Mouse (Mus musculus): ENCODE results near the gene Cd81. TPM values are rescaled to one million over a fixed set of nuclear protein-coding genes. Genes with fewer than 3 reads are reported as not detected.

Gene Cd81
- polyA plus RNA-seq, 1 experiment from 2014 or later = 105 TPM

DNA sequence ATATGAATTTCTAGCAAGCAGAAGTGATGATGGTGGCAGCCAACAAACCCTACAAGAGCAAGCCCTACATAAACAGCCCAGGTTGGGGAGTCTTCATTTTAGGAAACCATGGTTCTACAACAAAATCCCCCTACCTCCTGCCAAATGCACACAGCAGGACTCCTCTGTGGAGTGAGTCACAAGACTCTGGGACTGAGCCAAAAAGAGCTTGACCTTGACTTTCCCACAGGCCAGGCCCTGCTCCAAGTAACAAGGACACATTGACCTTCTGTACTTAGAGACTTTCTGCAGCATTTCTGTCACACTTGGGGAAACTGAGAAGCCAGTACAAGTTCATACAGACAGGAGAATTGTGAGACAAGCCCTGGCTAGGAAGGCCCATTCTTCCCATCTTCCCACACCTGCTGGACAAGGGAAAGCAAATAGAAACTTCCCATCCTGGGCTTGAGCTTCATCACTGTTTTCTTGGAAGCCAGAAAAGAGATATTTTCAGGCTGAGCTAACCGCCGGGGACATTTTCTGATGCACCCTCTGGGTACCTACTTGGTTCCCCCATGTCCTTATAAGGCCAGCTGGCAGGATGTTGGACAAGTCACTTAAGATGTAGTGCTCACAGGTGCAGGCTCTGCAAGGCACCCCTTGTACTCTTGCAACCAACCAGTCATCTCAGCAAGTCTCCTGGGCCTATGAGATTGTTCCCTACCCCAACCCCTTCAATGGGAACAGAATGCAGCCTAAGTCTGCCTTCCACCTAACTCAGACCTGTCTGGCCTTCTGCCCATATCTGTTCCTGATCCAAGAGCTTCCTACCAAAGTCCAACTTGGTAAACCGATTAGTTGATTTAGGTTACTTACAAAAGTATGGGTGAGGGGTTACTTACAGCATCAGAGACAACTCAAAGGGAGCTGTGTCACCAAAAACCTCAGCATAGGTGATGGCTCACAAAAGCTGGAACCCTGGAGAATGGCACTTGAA is 2.4 kb upstream of the Cd81 start:
- H3K79me2 ChIP-seq (ENCODE audit: inconsistent target) = peaks cover 20% of the 10 kb centered on the region
- H3K27ac ChIP-seq = no peak overlapping the region
- no peak overlapping the region for H3K4me3 ChIP-seq (ENCODE audit: inconsistent target)
- no peaks in the 10 kb centered on the region for H3K36me3 ChIP-seq (ENCODE audit: inconsistent target)
- 96% methylated on average over 3 of the region's 3 CpGs for WGBS (ENCODE audit: missing documents)

DNA sequence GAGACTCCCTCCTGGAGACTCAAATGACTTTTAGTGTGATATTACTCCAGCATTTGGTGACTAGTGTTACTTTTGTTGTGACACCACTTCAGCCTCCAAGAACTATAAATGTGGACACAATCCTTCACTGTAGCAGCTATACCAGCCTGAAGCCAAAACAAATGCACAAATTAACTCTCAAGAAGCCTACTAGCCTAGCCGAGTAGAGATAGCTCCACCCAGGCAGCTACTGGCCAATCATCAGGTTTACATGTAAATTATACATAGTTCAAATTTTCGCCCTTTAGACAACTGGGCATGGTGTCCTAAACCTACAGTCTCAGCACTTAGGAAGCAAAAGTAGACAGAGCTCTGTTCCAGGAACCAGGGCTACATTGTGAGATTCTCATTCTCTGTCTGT is 1.2 kb upstream of the Cd81 start:
- no peak overlapping the region for H3K27ac ChIP-seq
- no peak overlapping the region for H3K4me3 ChIP-seq (ENCODE audit: inconsistent target)
- H3K36me3 ChIP-seq (ENCODE audit: inconsistent target) = no peaks in the 10 kb centered on the region
- peaks cover 32% of the 10 kb centered on the region for H3K79me2 ChIP-seq (ENCODE audit: inconsistent target)
- WGBS (ENCODE audit: missing documents) = 73% methylated on average over 2 of the region's 2 CpGs

DNA sequence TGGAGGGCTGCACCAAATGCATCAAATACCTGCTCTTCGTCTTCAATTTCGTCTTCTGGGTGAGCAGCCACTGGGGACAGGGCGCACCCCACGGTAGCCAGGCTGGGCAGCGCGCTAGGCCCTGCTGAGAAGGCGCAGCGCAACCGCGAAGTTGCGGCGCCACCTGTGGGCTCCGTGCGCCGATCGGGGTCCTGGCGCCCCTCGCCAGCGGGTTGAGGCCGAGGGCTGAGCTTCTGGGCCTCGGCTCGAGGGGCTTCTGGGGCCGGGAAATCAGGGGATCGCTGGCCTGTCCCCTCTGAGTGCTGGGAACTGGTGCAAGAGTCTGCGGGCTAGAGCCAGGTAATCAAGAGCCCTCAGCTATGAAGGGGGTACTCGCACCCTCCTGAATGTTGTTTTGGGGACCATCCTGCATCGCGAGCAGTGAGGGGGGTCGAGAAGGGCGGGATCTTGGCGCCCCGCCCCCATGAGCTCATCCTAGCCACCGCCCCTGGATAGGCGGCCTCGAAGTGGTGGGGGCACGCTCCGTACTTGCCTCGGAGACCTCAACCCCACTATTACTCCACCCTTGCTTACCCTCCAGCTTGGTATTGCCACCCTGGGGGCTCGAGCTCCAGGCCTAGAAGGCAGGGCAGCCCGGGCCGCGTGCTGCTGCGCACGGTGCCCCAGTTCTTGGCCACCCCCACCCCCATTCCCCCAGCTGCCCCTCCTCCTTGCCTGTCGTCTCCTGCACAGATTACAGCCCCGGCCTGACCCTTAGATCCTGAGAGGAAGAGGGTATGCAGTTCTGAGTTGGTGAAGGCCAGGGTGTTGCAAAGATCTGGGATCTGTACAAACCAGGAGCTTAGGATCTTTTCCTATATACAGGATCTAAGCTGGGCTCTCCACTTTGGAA is 715 bp downstream of the Cd81 start:
- Histone ChIP-seq H3K4me3 (ENCODE audit: inconsistent target) (peak overlapping the region; percentile 69), H3K79me2 (ENCODE audit: inconsistent target) (peaks cover 51% of the 10 kb centered on the region), H3K27ac (peak overlapping the region; percentile 61), H3K36me3 (ENCODE audit: inconsistent target) (no peaks in the 10 kb centered on the region)
- 2% methylated on average over 46 of the region's 46 CpGs for WGBS (ENCODE audit: missing documents)

DNA sequence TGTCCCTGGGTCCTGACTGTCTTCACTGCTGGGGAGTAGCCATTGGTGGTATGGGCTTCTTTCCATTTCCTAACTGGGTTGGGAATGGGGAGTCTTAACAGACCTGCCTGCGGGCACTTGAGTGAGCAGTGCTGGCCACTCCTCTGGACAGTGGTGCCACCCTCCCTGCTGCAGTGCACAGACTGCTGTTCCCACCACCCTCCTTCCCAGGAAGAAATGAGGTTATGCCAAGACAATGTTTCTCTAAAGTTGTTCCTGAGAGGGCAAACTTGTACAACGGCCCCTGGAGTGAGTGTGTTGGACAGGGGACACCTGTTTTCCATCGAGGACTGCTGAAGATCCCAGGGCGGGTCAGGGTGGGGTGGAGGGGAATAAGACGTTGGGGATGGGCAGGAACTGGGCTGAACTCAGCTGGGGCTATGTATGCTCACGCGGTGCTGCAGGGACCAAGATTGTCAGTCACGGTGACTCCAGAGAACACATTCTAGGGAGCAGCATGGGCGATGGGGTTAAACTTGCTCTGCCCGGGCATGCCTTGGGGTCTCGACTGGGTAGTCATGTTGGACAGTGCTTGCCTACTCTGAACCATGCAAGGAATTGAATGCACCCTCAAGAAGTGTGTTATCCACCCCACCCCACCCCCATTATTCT is 1.5 kb downstream of the Cd81 start:
- Histone ChIP-seq H3K36me3 (ENCODE audit: inconsistent target) (no peaks in the 10 kb centered on the region), H3K79me2 (ENCODE audit: inconsistent target) (peaks cover 57% of the 10 kb centered on the region), H3K27ac (peak overlapping the region; percentile 44), H3K4me3 (ENCODE audit: inconsistent target) (peak overlapping the region; percentile 69)
- WGBS (ENCODE audit: missing documents) = 41% methylated on average over 11 of the region's 11 CpGs

DNA sequence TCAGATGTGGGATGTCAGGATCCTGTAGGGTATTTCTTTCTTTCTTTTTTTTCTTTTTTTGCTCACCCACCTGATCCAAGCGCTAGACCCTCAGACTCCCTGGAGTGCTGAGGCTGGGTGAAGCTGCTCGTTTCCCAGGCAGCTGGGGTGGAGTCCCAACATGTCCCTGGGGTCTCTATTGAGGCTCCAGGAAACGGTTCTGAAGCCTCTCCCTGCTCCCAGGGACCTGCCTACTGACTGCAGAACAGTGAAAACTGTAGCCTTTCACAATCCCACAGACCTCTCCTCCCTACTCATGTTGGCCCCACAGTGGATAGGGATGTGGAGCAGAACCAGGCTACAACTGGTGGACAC is 2.0 kb downstream of the Cd81 start:
- Histone ChIP-seq H3K36me3 (ENCODE audit: inconsistent target) (no peaks in the 10 kb centered on the region), H3K27ac (peak overlapping the region; percentile 44), H3K4me3 (ENCODE audit: inconsistent target) (peak overlapping the region; percentile 69), H3K79me2 (ENCODE audit: inconsistent target) (peaks cover 57% of the 10 kb centered on the region)
- 61% methylated on average over 3 of the region's 3 CpGs for WGBS (ENCODE audit: missing documents)

DNA sequence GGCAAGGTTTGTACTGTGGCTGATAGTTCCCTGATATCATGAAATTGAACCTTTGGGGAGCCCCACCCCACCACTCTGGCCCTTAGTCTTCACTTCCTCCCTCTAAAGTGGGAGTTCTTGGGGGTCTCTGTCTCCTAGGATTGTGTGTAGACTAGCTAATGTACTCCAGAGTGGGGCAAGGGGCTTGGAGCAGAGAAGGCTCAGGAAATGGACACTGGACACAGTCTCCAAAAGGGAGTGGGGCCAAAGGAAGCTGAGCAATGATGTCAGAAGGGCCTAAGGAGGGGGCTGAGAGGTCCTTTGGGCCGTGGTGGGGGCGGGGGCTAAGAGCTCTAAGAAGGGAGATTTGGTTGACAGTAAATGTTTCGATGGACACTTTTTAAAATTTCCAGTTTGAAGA is 2.5 kb downstream of the Cd81 start:
- Histone ChIP-seq H3K27ac (peak overlapping the region; percentile 44), H3K36me3 (ENCODE audit: inconsistent target) (no peaks in the 10 kb centered on the region), H3K4me3 (ENCODE audit: inconsistent target) (no peak overlapping the region; the same call in 1 of the 2 replicates), H3K79me2 (ENCODE audit: inconsistent target) (peaks cover 62% of the 10 kb centered on the region)
- WGBS (ENCODE audit: missing documents) = 63% methylated on average over 3 of the region's 3 CpGs

DNA sequence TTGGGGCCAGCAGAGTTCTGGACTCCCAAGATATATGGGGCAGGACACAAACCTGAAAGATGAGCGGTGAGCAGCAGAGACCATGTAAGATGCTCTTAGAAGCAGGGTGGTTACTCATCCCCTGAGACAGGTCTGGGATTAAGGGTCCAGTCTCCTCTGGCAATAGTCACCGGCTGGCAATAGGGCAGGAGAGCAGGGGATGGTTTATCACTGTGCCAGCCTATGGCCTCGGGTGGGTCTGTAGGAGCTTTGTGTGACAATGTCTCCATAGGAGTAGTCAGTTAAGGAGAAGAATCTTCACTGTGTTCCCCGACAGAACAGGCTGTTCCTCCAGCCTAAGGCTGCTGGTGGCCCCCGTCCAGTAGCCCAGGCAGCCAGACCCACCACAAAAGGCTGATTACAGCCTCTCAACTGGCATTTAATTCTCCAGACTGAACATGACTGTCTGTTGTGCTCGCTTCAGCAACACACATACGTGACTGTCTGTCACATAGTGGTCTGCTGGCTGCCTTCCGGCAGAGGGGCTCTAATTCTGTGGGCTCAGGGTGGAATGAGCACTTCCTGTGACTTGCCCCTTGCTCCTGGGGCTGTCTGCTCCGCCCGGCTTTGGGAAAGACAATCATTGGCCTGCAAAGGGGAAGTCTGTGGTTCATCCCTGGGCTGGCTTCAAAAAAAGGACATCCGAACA is 3.1 kb downstream of the Cd81 start:
- Histone ChIP-seq H3K36me3 (ENCODE audit: inconsistent target) (no peaks in the 10 kb centered on the region), H3K4me3 (ENCODE audit: inconsistent target) (no peak overlapping the region), H3K79me2 (ENCODE audit: inconsistent target) (peaks cover 68% of the 10 kb centered on the region), H3K27ac (peak overlapping the region; percentile 44)
- WGBS (ENCODE audit: missing documents) = 29% methylated on average over 9 of the region's 11 CpGs

DNA sequence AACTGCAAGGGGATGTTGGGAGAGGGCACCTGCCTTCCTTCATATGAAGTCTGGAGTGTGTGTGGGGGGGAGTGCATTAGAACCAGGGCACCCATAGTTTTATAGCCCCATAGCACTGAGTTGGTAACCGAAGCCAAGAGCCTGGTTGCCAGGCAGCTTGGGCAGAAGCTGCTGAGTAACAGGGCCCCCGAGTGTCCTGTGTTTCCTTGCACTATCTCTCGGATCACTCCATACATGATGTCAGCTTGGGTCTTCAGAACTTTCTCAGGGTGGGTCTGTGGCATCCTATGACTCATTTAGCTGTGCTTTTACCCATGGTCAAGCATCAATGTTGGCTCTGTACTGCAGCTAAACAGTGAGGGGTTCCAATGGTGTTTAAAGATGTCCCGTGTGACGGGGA is 4.5 kb downstream of the Cd81 start:
- Histone ChIP-seq H3K79me2 (ENCODE audit: inconsistent target) (peaks cover 82% of the 10 kb centered on the region), H3K27ac (peak overlapping the region; percentile 86), H3K4me3 (ENCODE audit: inconsistent target) (no peak overlapping the region), H3K36me3 (ENCODE audit: inconsistent target) (no peaks in the 10 kb centered on the region)
- WGBS (ENCODE audit: missing documents) = 63% methylated on average over 5 of the region's 5 CpGs

DNA sequence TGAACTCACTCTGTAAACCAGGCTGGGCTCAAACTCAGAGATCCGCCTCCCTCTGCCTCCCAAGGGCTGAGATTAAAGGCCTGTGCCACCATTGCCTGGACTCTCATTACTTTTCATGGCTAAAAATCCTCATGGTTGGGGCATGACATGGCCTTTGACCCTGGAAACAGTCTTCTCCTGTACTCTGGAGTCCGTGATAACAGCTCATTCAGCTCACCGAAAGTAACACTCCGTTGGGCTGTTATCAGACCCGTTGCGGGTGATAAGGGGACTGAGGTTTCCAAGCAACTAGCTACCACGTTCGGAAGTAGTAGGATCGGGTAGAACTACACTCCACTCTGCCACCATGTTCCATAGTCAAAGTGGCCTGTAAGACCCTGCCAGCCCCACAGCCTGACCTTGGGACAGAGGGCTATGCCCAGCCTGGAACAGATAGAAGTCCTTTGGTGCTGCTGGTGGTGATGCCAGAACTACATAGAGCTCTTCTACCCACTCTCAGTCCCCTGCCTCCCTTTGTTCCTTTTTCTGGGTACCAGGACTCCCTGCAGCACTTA is 5.2 kb downstream of the Cd81 start:
- H3K27ac ChIP-seq = peak overlapping the region; percentile 86
- H3K4me3 ChIP-seq (ENCODE audit: inconsistent target) = no peak overlapping the region
- peaks cover 86% of the 10 kb centered on the region for H3K79me2 ChIP-seq (ENCODE audit: inconsistent target)
- H3K36me3 ChIP-seq (ENCODE audit: inconsistent target) = no peaks in the 10 kb centered on the region
- 63% methylated on average over 9 of the region's 9 CpGs for WGBS (ENCODE audit: missing documents)

DNA sequence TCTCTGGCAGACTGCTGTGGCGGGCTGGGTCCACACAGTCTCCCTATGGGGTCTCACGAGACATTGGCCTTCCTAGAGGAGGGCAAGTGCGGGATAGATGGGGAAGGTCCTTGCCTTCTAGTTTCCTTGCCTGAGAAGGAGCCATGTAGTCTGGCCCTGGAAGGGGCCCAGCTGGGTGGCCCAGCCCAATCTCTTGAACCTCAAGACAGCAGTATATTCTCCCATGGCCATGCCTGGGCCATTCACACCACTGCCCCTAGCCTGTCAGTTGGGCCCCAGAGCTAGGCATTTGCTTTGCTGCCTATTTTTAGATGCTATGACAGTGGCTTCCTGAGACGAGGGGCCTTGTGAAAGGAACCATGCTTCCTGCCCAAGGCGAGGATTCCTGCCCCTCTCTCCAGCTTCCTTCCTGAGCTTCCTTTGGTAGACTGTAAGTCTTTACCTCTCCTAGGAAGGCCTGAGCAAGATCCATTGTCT is 5.7 kb downstream of the Cd81 start:
- Histone ChIP-seq H3K27ac (peak overlapping the region; percentile 86), H3K36me3 (ENCODE audit: inconsistent target) (no peaks in the 10 kb centered on the region), H3K4me3 (ENCODE audit: inconsistent target) (no peak overlapping the region), H3K79me2 (ENCODE audit: inconsistent target) (peaks cover 84% of the 10 kb centered on the region)
- WGBS (ENCODE audit: missing documents) = 35% methylated on average over 5 of the region's 5 CpGs

DNA sequence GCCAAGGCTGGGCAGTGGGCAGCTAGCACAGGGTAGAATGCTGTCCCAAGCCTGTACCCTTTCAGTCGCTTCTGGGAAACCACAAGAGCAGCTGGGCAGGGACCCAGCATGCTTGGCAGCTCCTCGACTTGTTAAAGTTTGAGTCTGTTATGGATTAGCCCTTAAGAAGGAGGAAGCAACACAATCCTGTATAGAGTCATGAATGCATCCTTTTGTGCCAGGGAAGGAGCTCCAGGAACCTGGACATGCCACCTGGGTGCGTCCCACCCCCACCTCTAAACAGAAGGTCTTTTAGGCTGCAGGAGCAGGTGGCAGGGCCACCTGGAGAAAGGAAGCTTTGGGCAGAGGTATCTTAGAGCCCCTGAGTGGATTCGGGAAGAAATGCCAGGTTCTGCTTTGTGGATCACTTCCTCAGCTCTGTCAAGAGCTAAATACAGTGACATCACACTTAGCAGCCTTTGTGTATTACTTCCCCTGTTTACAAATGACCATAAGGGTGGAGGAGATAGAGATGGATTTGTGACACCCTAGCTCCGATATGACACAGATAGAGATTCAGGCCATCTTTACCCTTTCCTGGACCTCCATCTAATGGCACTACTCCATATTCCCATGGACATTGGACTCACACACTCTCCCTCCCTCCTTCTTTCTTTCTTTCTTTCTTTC is 6.8 kb downstream of the Cd81 start:
- H3K27ac ChIP-seq = peak overlapping the region; percentile 86
- 17% methylated on average over 5 of the region's 5 CpGs for WGBS (ENCODE audit: missing documents)
- no peaks in the 10 kb centered on the region for H3K36me3 ChIP-seq (ENCODE audit: inconsistent target)
- no peak overlapping the region for H3K4me3 ChIP-seq (ENCODE audit: inconsistent target)
- peaks cover 73% of the 10 kb centered on the region for H3K79me2 ChIP-seq (ENCODE audit: inconsistent target)

DNA sequence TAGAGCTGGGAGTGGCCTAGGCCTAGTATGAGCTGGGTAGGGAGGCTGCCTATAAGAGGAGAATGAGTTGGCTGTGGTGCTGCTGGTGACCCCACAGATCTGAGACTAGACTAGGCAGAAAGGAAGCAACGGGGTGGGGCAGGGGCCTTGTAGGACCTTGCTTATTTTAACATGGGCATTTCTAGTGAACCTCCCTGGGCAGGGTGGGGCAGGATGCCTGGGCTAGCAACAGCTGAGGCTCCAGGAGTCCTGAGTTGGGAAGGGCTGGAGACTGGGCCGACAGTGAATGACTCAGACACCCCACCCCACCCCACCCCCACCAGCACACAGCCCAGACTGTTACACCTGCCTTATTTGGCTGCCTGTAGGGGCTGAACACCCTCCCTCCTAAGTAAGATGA is 10.2 kb downstream of the Cd81 start:
- WGBS (ENCODE audit: missing documents) = 88% methylated on average over 2 of the region's 2 CpGs
- Histone ChIP-seq H3K27ac (no peak overlapping the region), H3K4me3 (ENCODE audit: inconsistent target) (no peak overlapping the region), H3K79me2 (ENCODE audit: inconsistent target) (peaks cover 40% of the 10 kb centered on the region), H3K36me3 (ENCODE audit: inconsistent target) (peaks cover 8% of the 10 kb centered on the region; the same call in 1 of the 2 replicates)

DNA sequence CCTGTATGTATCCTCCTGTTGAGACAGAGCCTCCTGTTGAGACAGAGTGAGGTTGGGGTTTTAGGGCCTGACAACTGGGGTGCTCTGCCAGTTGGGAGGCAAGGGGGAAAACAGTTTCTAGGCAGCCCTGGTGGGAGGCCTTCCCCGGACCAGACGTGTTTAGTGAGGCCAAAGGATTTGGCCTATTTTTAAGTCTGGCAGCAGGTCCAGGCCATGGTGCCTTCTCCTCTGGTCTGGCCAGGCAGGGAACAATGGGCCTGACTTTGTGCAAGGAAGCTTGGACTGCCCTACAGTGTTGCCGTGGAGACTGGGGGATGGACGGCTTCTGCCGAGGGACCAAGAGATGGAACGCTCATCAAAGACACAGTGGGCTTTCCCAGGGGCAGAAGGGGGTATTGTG is 11.7 kb downstream of the Cd81 start:
- no peak overlapping the region for H3K4me3 ChIP-seq (ENCODE audit: inconsistent target)
- H3K27ac ChIP-seq = no peak overlapping the region
- peaks cover 8% of the 10 kb centered on the region; the same call in 1 of the 2 replicates for H3K36me3 ChIP-seq (ENCODE audit: inconsistent target)
- 94% methylated on average over 6 of the region's 6 CpGs for whole genome bisulfite sequencing (ENCODE audit: missing documents)
- peaks cover 28% of the 10 kb centered on the region for H3K79me2 ChIP-seq (ENCODE audit: inconsistent target)
